Mouse (Mus musculus) forebrain, embryonic 11.5 days (tissue): ENCODE data around the gene Psapl1. TPM values are rescaled to one million over a fixed set of nuclear protein-coding genes. Genes with fewer than 3 reads are reported as not detected.

Experiments
- ATAC-seq: fragments of 200-750 bp; cut with Nextera tagmentation; replicated peaks from 2 replicates; pipeline ENCODE4 v1.8.0; 2017; ENCODE audit warnings: moderate TSS enrichment; ENCODE audit not compliant: low FRiP score
- DNase-seq: peaks from one replicate; pipeline ENCODE4 v3.0.0-alpha.2; 2017; ENCODE audit warnings: low spot score
- H3K27ac ChIP-seq: fragments of 300-500 bp; sonication (generic); 2 replicates; pipeline ENCODE4 v1.5.1; 2014; ENCODE audit warnings: low read depth, low read length
- H3K27me3 ChIP-seq: fragments of 300-500 bp; sonication (generic); 2 replicates; pipeline ENCODE4 v1.6.1; 2014; ENCODE audit warnings: mild to moderate bottlenecking, low read length, mixed read lengths; ENCODE audit not compliant: control insufficient read depth, insufficient read depth
- H3K36me3 ChIP-seq: fragments of 300-500 bp; sonication (generic); 2 replicates; pipeline ENCODE4 v1.6.1; 2014; ENCODE audit warnings: mild to moderate bottlenecking, low read length, moderate library complexity, mixed read lengths; ENCODE audit not compliant: control insufficient read depth, insufficient read depth
- H3K4me1 ChIP-seq: fragments of 300-500 bp; sonication (generic); replicated peaks from 2 replicates; pipeline ENCODE4 v1.6.1; 2014; ENCODE audit warnings: low read length, mixed read lengths; ENCODE audit not compliant: control insufficient read depth, insufficient read depth
- H3K4me2 ChIP-seq: fragments of 300-500 bp; sonication (generic); 2 replicates; pipeline ENCODE4 v1.6.1; 2014; ENCODE audit warnings: low read depth, mild to moderate bottlenecking, low read length, moderate library complexity, mixed read lengths; ENCODE audit not compliant: severe bottlenecking
- H3K4me3 ChIP-seq: fragments of 300-500 bp; sonication (generic); 2 replicates; pipeline ENCODE4 v1.5.1; 2014; ENCODE audit warnings: low read depth, low read length
- H3K9ac ChIP-seq: fragments of 300-500 bp; sonication (generic); 2 replicates; pipeline ENCODE4 v1.6.1; 2014; ENCODE audit warnings: low read length
- H3K9me3 ChIP-seq: fragments of 300-500 bp; sonication (generic); 2 replicates; pipeline ENCODE4 v1.6.1; 2016; ENCODE audit warnings: low read length, mixed read lengths; ENCODE audit not compliant: control insufficient read depth
- WGBS: fragments of 180-500 bp; shearing (Covaris S2); extraction: QIAGEN DNeasy Blood & Tissue Kit; methylation state at CpG from one replicate; pipeline ENCODE4 v1.1.7; 2014; 5-methylcytosine and 5-hydroxymethylcytosine counted together
- polyA plus RNA-seq: library from polyadenylated mRNA; unstranded; fragments of >200 nt; fragmentation: Nextera tagmentation; extraction: Ambion mirVana; gene quantifications from 2 replicates; pipeline ENCODE4 v1.2.1, GENCODE M21; 2014

Gene Psapl1
- polyA plus RNA-seq, 1 experiment from 2014 or later, result 0.09 TPM

DNA sequence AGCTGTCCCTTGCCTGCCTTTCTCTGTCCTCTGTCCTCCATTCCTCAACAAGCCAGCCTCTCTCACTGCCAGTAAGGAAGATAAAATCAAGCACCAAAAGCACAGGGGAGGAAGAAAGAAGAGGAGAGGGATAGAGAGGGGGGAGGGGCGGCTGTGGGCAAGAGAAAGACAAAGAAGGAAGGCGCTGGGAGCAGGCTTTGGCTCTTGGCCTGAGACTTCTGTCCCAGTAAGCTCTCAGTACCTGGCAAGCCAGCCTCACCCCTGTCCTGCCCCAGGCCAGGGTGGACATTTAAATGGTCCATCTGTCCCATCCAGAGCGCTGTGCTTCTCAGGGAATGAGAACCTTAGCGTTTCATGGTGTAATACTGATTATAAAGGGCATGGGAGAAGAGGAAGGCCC is 9.2 kb upstream of the Psapl1 start:
- no peak for DNase-seq
- H3K4me2 ChIP-seq, result no peak overlapping the region
- 29% methylated on average over 4 of the region's 4 CpGs for WGBS
- no peaks in the 10 kb centered on the region; the same call in 1 of the 2 replicates for H3K4me1 ChIP-seq
- no peak overlapping the region for H3K4me3 ChIP-seq
- H3K9ac ChIP-seq, result peak overlapping the region; percentile 27; the same call in 1 of the 2 replicates
- no peaks in the 10 kb centered on the region for H3K9me3 ChIP-seq
- ATAC-seq, result no peak
- no peaks in the 10 kb centered on the region for H3K27me3 ChIP-seq
- H3K36me3 ChIP-seq, result no peaks in the 10 kb centered on the region
- no peak overlapping the region for H3K27ac ChIP-seq

DNA sequence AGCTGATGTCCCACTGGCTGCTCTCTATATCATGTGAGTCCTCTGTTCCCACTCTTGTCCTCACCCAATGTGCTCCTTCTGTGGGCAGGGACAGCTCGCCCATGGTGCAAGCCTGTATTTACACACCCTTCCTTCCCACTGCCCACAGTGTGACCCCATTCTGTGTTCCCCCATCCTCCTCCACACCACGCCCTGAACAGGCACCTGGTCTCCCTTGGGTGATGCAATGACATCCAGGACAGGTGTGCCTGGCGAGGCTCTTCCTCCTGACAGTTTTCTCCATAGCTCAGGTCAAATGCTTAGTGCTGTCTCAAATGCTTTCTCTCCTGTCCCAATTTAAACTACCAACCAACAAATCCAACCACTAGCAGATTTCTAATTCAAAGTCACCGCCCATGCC is 8.4 kb upstream of the Psapl1 start:
- H3K9me3 ChIP-seq, result no peaks in the 10 kb centered on the region

DNA sequence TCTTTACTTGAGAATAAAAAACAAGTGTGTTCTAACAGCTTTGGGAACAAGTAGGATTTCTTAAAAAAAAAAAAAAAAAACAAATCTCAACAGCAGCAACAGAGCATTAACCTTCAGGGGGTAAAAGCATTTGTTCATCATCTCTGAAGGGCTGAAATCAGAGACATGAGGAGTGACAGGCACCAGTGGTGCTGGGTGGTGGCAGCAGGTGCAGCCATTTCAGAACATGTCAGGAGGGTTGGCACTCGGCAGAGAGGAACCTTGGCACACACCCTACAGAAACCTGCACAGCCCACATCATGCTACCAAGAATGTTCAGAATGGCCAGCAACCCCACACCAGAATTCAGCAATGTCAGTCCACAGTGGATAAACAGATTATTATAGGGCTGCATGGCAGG is 4.3 kb upstream of the Psapl1 start:
- Histone ChIP-seq H3K9ac (no peak overlapping the region), H3K36me3 (no peaks in the 10 kb centered on the region), H3K9me3 (no peaks in the 10 kb centered on the region), H3K27me3 (no peaks in the 10 kb centered on the region), H3K4me3 (no peak overlapping the region), H3K4me1 (no peaks in the 10 kb centered on the region; the same call in 1 of the 2 replicates), H3K4me2 (no peak overlapping the region), H3K27ac (no peak overlapping the region)
- 74% methylated on average over 1 of the region's 1 CpGs for WGBS
- DNase-seq (no peak), ATAC-seq (no peak)

More for the DNA sequence above, 8.4 kb upstream of the Psapl1 start:
- ATAC-seq (no peak), DNase-seq (no peak)
- no peaks in the 10 kb centered on the region; the same call in 1 of the 2 replicates for H3K4me1 ChIP-seq
- no peak overlapping the region for H3K27ac ChIP-seq
- no peak overlapping the region for H3K9ac ChIP-seq
- H3K4me3 ChIP-seq, result no peak overlapping the region
- 93% methylated on average over 4 of the region's 4 CpGs for WGBS
- no peaks in the 10 kb centered on the region for H3K36me3 ChIP-seq
- H3K4me2 ChIP-seq, result no peak overlapping the region
- no peaks in the 10 kb centered on the region for H3K27me3 ChIP-seq

DNA sequence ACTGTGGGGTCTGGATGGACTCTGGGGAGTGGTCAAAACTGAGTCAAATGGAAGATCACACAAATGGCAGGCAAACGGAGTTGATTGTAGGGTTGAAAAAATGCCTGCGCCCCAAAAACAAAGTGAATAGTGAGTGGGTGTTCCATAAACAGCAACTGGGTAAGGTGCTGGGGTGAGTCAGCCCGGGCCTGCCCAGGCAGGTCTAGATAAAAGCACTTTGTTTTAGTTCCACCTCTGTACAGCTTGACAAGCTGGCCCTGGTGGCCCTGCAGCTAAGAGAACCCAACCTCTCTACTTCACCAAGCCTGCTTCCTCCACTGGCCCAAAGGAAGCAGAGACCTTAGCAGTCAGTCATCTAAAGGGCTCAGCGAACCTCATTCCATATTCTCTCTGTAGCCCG is 1.0 kb upstream of the Psapl1 start:
- Histone ChIP-seq H3K4me2 (no peak overlapping the region), H3K4me1 (no peaks in the 10 kb centered on the region), H3K27me3 (no peaks in the 10 kb centered on the region), H3K9me3 (no peaks in the 10 kb centered on the region), H3K36me3 (no peaks in the 10 kb centered on the region), H3K4me3 (no peak overlapping the region), H3K27ac (no peak overlapping the region), H3K9ac (no peak overlapping the region)
- WGBS, result 75% methylated on average over 5 of the region's 5 CpGs
- DNase-seq (no peak), ATAC-seq (no peak)

DNA sequence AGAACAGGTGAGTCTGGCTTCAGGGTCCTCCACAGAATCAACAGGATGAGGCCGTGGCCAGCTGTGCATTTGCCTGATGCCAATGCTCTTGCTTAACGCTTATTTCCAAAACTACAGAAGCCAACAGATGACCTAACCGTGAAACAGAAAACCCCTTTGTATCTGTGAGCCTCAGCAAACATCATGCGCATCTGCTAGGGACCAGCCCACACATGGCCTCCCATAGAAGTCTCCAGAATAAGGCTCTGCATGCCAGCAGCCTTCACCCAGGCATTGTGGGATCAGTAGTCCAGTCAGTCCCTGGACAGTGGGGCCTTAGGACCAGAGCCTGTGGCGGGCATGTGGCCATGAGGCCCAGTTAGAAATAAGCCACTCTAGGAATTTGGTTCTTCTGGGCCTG is 400 bp upstream of the Psapl1 start:
- no peak overlapping the region for H3K9ac ChIP-seq
- no peaks in the 10 kb centered on the region for H3K27me3 ChIP-seq
- H3K9me3 ChIP-seq, result no peaks in the 10 kb centered on the region
- no peak for ATAC-seq
- WGBS, result 89% methylated on average over 5 of the region's 5 CpGs
- DNase-seq, result no peak
- H3K4me3 ChIP-seq, result no peak overlapping the region
- H3K36me3 ChIP-seq, result no peaks in the 10 kb centered on the region
- H3K4me1 ChIP-seq, result no peaks in the 10 kb centered on the region
- no peak overlapping the region for H3K27ac ChIP-seq
- H3K4me2 ChIP-seq, result no peak overlapping the region

DNA sequence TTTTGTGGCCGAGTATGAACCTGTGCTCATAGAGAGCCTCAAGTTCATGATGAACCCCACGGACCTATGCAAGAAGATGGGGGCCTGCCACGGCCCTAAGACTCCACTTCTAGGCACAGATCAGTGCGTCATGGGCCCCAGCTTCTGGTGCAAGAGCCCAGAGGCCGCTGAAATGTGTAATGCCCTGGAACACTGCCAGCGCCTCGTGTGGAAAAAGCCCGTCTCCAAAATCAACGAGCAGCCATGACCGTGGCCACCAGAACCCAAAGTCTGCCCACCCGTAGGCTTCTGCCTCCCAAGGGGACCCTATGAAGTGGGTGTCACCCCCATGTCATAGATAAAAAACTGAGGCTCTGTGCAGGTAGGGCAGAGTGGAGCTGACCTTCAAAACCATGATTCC is 1.6 kb downstream of the Psapl1 start:
- 92% methylated on average over 11 of the region's 11 CpGs for WGBS
- Histone ChIP-seq H3K9me3 (no peaks in the 10 kb centered on the region), H3K36me3 (no peaks in the 10 kb centered on the region), H3K27ac (no peak overlapping the region), H3K9ac (no peak overlapping the region), H3K4me2 (no peak overlapping the region), H3K4me3 (no peak overlapping the region), H3K27me3 (no peaks in the 10 kb centered on the region), H3K4me1 (no peaks in the 10 kb centered on the region)
- DNase-seq (no peak), ATAC-seq (no peak)

DNA sequence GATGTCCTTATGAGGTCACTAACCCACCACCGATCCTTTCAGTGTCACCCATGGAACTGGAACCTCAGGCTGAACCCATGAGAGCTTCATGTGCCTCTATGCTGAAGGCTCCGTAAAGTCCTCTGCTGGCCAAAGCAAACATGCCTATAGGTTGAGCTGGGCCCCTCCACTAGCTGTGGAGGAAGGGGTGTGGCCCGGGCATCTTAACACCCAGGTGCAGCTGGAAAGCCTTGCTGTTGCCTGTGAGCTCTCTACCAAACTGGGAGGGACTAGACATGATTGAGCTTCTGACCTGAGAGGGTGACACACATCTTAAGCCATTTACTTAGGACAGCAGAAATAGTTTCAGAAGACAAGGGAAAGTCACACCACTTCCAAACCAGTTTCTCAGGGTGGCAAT is 5.0 kb downstream of the Psapl1 start:
- 87% methylated on average over 3 of the region's 3 CpGs for WGBS
- Histone ChIP-seq H3K4me2 (no peak overlapping the region), H3K4me1 (no peaks in the 10 kb centered on the region), H3K27me3 (no peaks in the 10 kb centered on the region), H3K27ac (no peak overlapping the region), H3K9me3 (no peaks in the 10 kb centered on the region), H3K4me3 (no peak overlapping the region), H3K9ac (no peak overlapping the region), H3K36me3 (no peaks in the 10 kb centered on the region)
- DNase-seq (no peak), ATAC-seq (no peak)

DNA sequence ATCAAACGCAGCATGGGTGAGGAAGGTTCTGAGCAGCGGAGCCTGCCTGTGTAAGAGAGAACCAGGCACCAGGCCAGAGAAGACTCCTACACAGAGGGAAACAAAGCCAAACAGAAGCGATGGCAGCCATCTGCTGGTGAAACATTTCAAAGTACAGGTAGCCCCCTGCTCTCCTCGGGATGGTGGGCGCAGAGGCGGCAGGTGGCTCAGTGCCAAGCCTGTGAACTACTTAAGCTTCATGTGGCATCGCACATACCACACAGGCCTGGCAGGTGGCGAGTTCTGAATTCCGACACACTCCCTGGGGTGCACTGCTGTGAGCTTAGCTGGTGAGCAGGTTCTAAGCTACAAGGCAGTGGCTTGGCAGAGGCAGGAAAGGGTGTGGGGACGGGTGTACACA is 9.5 kb downstream of the Psapl1 start:
- no peaks in the 10 kb centered on the region for H3K36me3 ChIP-seq
- no peaks in the 10 kb centered on the region for H3K4me1 ChIP-seq
- no peaks in the 10 kb centered on the region for H3K27me3 ChIP-seq
- ATAC-seq (no peak), DNase-seq (no peak)
- no peak overlapping the region for H3K4me2 ChIP-seq
- peaks cover 4% of the 10 kb centered on the region; the same call in 1 of the 2 replicates for H3K9me3 ChIP-seq
- no peak overlapping the region for H3K27ac ChIP-seq
- H3K4me3 ChIP-seq, result no peak overlapping the region
- WGBS, result 92% methylated on average over 10 of the region's 10 CpGs
- no peak overlapping the region for H3K9ac ChIP-seq

DNA sequence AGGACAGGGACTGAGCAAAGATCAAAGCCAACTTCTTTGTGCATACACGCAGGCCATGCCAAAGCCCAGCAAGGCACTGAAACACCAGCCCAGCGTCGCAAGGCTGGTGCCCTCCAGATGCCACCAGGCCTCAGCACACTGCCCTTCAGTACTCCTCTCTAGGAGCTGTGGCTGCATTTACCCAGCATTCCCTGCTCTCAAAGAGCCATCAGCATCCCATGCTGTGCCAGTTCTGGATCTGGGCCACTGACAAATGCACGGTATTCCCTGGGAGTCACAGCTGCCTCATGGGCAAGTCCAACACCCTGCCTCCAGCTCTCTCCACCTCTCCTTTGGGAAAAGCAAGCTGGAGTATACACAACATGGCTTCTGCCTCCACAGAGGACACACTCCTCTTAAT is 16.3 kb downstream of the Psapl1 start:
- H3K4me2 ChIP-seq, result no peak overlapping the region
- no peak overlapping the region for H3K27ac ChIP-seq
- DNase-seq (no peak), ATAC-seq (no peak)
- no peaks in the 10 kb centered on the region for H3K27me3 ChIP-seq
- H3K36me3 ChIP-seq, result no peaks in the 10 kb centered on the region
- no peak overlapping the region for H3K9ac ChIP-seq
- 82% methylated on average over 4 of the region's 4 CpGs for WGBS
- H3K4me3 ChIP-seq, result no peak overlapping the region
- no peaks in the 10 kb centered on the region; the same call in 1 of the 2 replicates for H3K9me3 ChIP-seq
- 0 out of 2 replicates have a peak, but pooled peaks cover 4% of the 10 kb centered on the region for H3K4me1 ChIP-seq
